Mouse (Mus musculus) limb, embryonic 12.5 days (tissue): Measurements from ENCODE around the gene A530016L24Rik. TPM values are rescaled to one million over a fixed set of nuclear protein-coding genes. Genes with fewer than 3 reads are reported as not detected.
A peak's percentile ranks its signal among the peaks of the same experiment; 100 is the strongest.

ENCODE experiments used
- ATAC-seq: fragments of 200-750 bp; cut with Nextera tagmentation; 2 replicates; pipeline ENCODE4 v1.8.0; 2017; ENCODE audit warnings: low read depth, moderate TSS enrichment; ENCODE audit not compliant: insufficient number of reproducible peaks, insufficient read depth, low FRiP score, low TSS enrichment
- H3K27ac ChIP-seq: fragments of 300-500 bp; sonication (generic); 2 replicates; pipeline ENCODE4 v1.5.1; 2016; ENCODE audit warnings: mild to moderate bottlenecking, moderate library complexity
- H3K27me3 ChIP-seq: fragments of 300-500 bp; sonication (generic); 2 replicates; pipeline ENCODE4 v1.6.1; 2016; ENCODE audit warnings: mild to moderate bottlenecking, moderate library complexity
- H3K36me3 ChIP-seq: fragments of 300-500 bp; sonication (generic); 2 replicates; pipeline ENCODE4 v1.6.1; 2016; ENCODE audit warnings: mild to moderate bottlenecking, moderate library complexity
- H3K4me1 ChIP-seq: fragments of 300-500 bp; sonication (generic); replicated peaks from 2 replicates; pipeline ENCODE4 v1.6.1; 2016
- H3K4me2 ChIP-seq: fragments of 300-500 bp; sonication (generic); 2 replicates; pipeline ENCODE4 v1.6.1; 2016; ENCODE audit warnings: mild to moderate bottlenecking, moderate library complexity
- H3K4me3 ChIP-seq: fragments of 300-500 bp; sonication (generic); replicated peaks from 2 replicates; pipeline ENCODE4 v1.5.1; 2016; ENCODE audit warnings: mild to moderate bottlenecking
- H3K9ac ChIP-seq: fragments of 300-500 bp; sonication (generic); replicated peaks from 2 replicates; pipeline ENCODE4 v1.6.1; 2016; ENCODE audit warnings: mild to moderate bottlenecking, moderate library complexity
- H3K9me3 ChIP-seq: fragments of 300-500 bp; sonication (generic); 2 replicates; pipeline ENCODE4 v1.6.1; 2016; ENCODE audit warnings: mild to moderate bottlenecking, moderate library complexity
- WGBS: fragments of 180-500 bp; shearing (Covaris S2); methylation state at CpG from one replicate; pipeline ENCODE4 v1.1.7; 2016; 5-methylcytosine and 5-hydroxymethylcytosine counted together
- polyA plus RNA-seq: library from polyadenylated mRNA; unstranded; fragments of >200 nt; fragmentation: Nextera tagmentation; extraction: Ambion mirVana; gene quantifications from 2 replicates; pipeline ENCODE4 v1.2.1, GENCODE M21; 2016

Gene A530016L24Rik
- polyA plus RNA-seq: 0.23 TPM in 1 of 2 replicates, not detected in the other

DNA sequence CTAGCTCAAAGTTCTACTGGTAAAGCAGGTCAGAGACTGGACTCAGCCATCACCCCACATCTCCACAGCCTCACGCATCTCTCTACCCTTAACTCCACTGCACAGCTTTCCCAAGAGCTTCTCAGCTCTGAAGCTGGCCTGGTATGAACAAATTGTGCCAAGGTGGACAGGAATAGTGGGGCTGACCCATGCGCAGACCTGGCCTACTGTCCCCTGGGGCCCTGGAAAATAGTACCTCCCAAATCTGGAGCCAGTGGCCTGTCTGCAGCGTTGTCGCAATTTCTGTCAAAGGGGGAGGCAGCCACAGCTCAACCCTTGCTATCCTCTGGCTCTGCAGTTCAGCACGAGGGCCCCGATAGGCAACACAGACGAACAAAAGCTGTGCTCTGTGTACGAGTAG, at the start of gene A530016L24Rik:
Gene A530016L24Rik, plus strand, starts transcription at position 315 of the 400 bp plus-strand sequence.
- no peaks in the 10 kb centered on the region for H3K36me3 ChIP-seq
- H3K4me1 ChIP-seq: peaks cover 32% of the 10 kb centered on the region
- ATAC-seq: no peak
- WGBS: 86% methylated on average over 8 of the region's 8 CpGs
- H3K9me3 ChIP-seq: no peaks in the 10 kb centered on the region
- H3K4me2 ChIP-seq: no peak within 1 kb of the TSS
- peak within 1 kb of the TSS; percentile 81 for H3K27ac ChIP-seq
- 0 out of 2 replicates have a peak, but pooled peaks cover under 1% of the 10 kb centered on the region for H3K27me3 ChIP-seq
- no peak within 1 kb of the TSS for H3K4me3 ChIP-seq
- no peak within 1 kb of the TSS; the same call in 1 of the 2 replicates for H3K9ac ChIP-seq

DNA sequence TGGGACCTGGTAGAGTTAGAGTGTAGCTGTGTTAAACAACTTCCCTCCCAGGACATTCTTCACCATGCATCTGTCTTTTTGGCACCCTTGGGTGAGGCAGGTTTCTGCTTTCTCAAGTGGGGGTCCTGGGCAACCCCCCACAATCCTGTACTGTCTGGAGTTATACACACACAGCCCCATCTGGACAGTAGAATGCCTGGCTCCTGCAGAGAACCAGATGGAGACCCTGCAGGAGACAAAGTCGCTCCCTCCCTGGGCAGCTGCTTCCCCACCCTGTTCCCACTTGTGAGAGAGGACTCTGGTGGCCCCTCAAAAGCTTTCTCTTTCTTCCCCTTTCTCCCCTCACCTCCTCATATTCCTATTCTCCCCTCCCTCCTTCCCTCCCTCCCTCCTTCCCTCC, 49.3 kb upstream of the A530016L24Rik start:
- H3K36me3 ChIP-seq: no peaks in the 10 kb centered on the region
- no peak for ATAC-seq
- H3K27me3 ChIP-seq: 0 out of 2 replicates have a peak, but pooled peaks cover 4% of the 10 kb centered on the region
- H3K4me1 ChIP-seq: peaks cover 18% of the 10 kb centered on the region
- H3K9ac ChIP-seq: no peak overlapping the region
- no peak overlapping the region for H3K4me3 ChIP-seq
- H3K4me2 ChIP-seq: no peak overlapping the region
- WGBS: 38% methylated on average over 1 of the region's 1 CpGs
- H3K9me3 ChIP-seq: no peaks in the 10 kb centered on the region
- H3K27ac ChIP-seq: no peak overlapping the region

DNA sequence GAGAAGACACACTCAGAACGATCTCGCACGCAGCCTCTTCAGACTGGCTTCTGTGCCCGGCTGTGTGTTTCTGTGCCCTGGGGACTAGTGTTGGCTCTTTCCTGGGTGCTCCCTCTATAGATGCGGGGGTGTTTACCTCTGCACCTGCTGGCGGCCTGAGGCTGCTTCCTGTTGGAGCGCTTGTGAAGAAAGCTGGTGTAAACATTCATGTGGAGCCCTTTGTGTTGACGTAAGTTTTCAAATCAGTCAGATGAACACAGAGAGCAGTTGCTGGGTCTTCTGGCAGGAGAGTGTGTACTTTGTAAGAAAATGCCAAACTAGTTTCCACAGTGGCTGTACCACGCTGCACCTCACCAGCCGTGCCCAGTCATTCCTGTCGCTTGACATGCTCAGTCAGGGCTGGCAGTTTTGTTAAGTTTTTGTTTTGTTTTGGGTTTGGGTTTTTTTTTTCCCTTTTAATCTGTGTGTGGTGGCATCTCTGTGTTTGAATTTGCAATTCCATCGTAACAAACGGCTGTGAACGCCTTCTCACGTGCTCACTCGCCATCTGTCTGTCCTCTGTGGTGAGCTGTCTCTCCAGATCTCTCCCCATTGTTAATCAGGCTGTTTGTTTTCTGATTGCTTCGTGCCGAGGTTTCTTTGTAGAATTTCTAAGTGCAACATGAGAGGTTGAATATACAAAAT, 40.0 kb upstream of the A530016L24Rik start:
- Histone ChIP-seq H3K9ac (no peak overlapping the region), H3K9me3 (peaks cover 16% of the 10 kb centered on the region), H3K27me3 (0 out of 2 replicates have a peak, but pooled peaks cover 5% of the 10 kb centered on the region), H3K36me3 (no peaks in the 10 kb centered on the region), H3K4me1 (peaks cover 17% of the 10 kb centered on the region), H3K27ac (peak overlapping the region; percentile 35; the same call in 1 of the 2 replicates), H3K4me2 (no peak overlapping the region), H3K4me3 (no peak overlapping the region)
- 65% methylated on average over 18 of the region's 18 CpGs for WGBS
- ATAC-seq: no peak

DNA sequence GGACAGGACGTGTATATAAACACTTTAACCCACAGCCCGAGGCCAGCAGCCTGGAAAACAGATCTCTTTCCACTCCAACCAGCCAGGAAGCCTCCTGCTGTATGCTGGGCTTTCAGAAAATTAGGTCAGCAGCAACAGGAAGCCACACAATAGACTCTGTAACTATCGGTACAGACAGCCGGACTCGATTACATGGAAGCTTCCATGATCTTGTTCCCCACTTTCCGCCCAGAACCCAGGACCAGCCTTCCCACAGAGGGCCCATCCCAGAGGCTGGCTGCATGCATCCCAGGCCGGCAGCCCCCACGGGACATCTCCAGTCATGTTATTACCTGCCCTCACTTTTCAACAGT, 39.4 kb upstream of the A530016L24Rik start:
- Histone ChIP-seq H3K4me3 (no peak overlapping the region), H3K36me3 (no peaks in the 10 kb centered on the region), H3K4me2 (no peak overlapping the region), H3K27ac (peak overlapping the region; percentile 35; the same call in 1 of the 2 replicates), H3K9me3 (peaks cover 16% of the 10 kb centered on the region), H3K27me3 (0 out of 2 replicates have a peak, but pooled peaks cover 5% of the 10 kb centered on the region), H3K9ac (no peak overlapping the region), H3K4me1 (peaks cover 17% of the 10 kb centered on the region)
- WGBS: 54% methylated on average over 8 of the region's 8 CpGs
- ATAC-seq: no peak

DNA sequence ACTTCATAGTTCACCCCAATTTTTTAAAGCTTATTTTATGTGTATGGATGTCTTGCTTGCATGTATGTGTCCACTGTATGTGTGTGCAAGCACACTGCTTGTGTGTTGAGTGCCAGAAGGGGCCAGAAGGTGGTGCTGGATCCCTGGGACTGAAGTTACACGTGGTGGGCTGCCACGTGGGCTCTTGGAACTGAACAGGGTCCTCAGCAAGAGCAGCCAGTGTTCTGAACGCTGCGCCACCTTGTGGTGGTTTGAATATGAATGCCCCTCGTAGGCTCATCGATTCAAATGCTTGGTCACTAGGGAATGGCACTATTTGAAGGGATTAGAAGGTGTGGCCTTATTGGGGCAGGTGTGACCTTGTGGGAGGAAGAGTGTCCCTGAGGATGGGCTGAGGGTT, 38.4 kb upstream of the A530016L24Rik start:
- 32% methylated on average over 6 of the region's 6 CpGs for WGBS
- Histone ChIP-seq H3K9ac (no peak overlapping the region), H3K36me3 (no peaks in the 10 kb centered on the region), H3K4me3 (no peak overlapping the region), H3K9me3 (peaks cover 15% of the 10 kb centered on the region), H3K27ac (no peak overlapping the region), H3K27me3 (0 out of 2 replicates have a peak, but pooled peaks cover 5% of the 10 kb centered on the region), H3K4me1 (peaks cover 18% of the 10 kb centered on the region), H3K4me2 (no peak overlapping the region)
- ATAC-seq: no peak; the same call in 1 of the 2 replicates

DNA sequence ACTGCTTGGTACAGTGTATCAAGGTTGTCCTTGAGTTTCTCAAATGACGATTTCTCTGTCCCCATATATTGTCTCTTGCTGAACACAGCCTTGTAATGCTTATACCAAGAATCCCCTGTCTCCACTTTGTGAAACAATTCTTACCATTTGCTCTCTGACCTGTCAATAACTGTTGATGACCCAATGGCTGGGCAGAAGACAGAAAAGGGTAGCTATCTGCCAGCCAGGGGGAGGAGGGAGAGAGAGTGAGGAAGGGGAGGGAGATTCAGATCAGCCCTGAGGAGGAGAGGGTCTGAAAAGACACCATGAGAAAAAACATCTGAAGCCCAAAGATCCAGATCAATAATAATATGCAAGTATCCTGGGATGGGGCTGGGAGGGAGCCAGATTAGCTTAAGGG, 37.9 kb upstream of the A530016L24Rik start:
- Histone ChIP-seq H3K4me1 (peaks cover 23% of the 10 kb centered on the region), H3K4me2 (no peak overlapping the region), H3K27ac (no peak overlapping the region), H3K9me3 (peaks cover 10% of the 10 kb centered on the region), H3K4me3 (no peak overlapping the region), H3K9ac (no peak overlapping the region), H3K36me3 (no peaks in the 10 kb centered on the region), H3K27me3 (0 out of 2 replicates have a peak, but pooled peaks cover 5% of the 10 kb centered on the region)
- WGBS: 75% methylated on average over 1 of the region's 1 CpGs
- ATAC-seq: no peak

DNA sequence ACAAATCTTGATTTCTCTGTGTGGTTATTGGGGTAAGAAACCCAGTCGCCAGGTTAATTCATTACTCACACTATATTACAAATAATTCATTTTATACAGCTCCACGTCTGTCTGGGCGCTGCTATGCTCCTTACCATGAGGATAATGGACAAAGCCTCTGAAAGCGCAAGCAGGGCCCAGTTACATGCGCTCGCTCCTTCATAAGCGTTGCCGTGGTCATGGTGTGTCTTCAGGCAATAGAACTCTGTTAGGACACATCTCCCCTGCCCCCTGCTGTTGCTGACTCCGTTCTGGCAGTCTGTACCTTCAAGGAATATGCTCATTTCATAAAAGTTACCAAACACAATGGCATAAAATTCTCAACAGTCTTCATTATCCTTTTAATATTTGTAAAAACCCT, 37.4 kb upstream of the A530016L24Rik start:
- no peak overlapping the region for H3K4me3 ChIP-seq
- H3K27ac ChIP-seq: no peak overlapping the region
- 91% methylated on average over 9 of the region's 9 CpGs for WGBS
- H3K4me2 ChIP-seq: no peak overlapping the region
- H3K36me3 ChIP-seq: no peaks in the 10 kb centered on the region
- ATAC-seq: no peak
- H3K4me1 ChIP-seq: peaks cover 24% of the 10 kb centered on the region
- H3K27me3 ChIP-seq: 0 out of 2 replicates have a peak, but pooled peaks cover 5% of the 10 kb centered on the region
- no peak overlapping the region for H3K9ac ChIP-seq
- peaks cover 6% of the 10 kb centered on the region for H3K9me3 ChIP-seq

DNA sequence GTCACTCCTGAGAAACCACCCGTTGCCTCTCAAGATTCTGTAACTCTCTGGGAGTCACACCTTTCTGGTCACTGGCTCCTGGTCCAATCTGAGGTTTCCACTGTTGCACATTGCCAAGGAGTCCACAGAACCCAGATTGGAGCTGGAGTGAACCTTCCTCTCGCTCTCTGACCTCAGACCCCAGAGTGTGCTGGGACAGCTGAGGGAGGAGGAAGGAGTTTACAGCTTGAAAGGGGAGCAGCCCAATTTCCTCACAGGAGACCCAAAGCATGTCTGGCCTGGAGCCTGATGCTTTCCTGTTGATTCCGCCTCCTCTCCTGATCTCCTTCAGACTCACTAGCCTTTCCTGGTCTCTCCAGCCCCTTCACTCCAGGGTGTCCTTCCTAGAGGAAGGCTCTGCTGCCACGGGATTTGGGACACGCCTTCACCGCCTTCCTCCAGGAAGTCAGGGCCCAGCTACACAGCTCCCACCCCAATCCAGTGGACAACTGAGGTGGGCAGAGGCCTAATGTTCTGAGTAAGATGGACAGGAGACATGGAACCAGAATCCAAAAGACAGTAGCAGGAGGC, 33.0 kb upstream of the A530016L24Rik start:
- Histone ChIP-seq H3K9me3 (no peaks in the 10 kb centered on the region), H3K27me3 (peaks cover 10% of the 10 kb centered on the region), H3K36me3 (no peaks in the 10 kb centered on the region), H3K4me2 (no peak overlapping the region), H3K4me3 (no peak overlapping the region), H3K27ac (no peak overlapping the region), H3K4me1 (peaks cover 32% of the 10 kb centered on the region; the same call in 1 of the 2 replicates), H3K9ac (no peak overlapping the region)
- no peak for ATAC-seq
- 71% methylated on average over 6 of the region's 6 CpGs for WGBS

DNA sequence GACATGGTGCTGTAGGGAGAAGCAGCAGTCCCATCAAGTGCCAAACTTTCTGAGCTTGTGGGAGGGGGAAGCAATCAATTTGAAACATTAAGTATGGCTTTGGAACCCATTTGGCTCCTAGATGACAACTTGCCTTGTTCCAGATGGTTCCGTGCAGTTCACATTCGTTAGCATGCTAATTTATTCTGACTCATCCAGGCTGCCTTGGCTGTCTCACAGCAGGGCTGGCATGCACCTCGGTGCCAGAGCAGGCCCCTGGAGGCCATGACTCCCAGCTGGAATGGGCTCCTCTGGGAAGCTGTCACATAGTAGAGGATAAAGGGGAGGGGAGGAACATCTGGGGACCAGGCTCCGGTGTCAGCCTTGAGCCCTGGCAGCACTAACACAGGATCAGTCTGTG, 31.4 kb upstream of the A530016L24Rik start:
- H3K9ac ChIP-seq: no peak overlapping the region
- H3K4me3 ChIP-seq: no peak overlapping the region
- H3K9me3 ChIP-seq: no peaks in the 10 kb centered on the region
- ATAC-seq: no peak
- no peak overlapping the region for H3K4me2 ChIP-seq
- peaks cover 8% of the 10 kb centered on the region for H3K27me3 ChIP-seq
- no peaks in the 10 kb centered on the region for H3K36me3 ChIP-seq
- H3K4me1 ChIP-seq: peaks cover 45% of the 10 kb centered on the region
- no peak overlapping the region for H3K27ac ChIP-seq
- 31% methylated on average over 4 of the region's 4 CpGs for WGBS

DNA sequence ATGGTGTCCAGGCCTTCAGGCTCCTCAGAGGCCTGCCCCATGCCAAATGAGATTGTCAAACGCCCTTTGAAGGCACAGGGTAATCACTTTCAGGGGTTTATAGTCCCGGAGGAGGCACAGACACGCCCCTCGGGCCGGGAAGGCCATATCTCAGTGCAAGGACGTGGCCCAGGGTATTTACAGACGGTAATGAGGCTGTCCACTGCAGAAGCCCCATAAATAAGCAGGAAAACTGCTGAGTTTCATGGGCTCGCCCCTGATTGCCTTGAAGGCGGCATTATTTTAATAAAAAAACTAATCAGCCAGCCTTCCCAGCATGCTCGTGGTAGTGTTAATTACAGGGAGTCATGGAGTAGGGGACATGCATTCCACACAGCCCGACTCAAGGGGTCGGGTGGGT, 26.8 kb upstream of the A530016L24Rik start:
- Histone ChIP-seq H3K4me3 (no peak overlapping the region), H3K9me3 (no peaks in the 10 kb centered on the region), H3K4me1 (peaks cover 57% of the 10 kb centered on the region), H3K36me3 (no peaks in the 10 kb centered on the region), H3K27ac (no peak overlapping the region), H3K4me2 (no peak overlapping the region), H3K27me3 (peaks cover 18% of the 10 kb centered on the region), H3K9ac (no peak overlapping the region)
- WGBS: 8% methylated on average over 12 of the region's 12 CpGs
- 0 out of 2 replicates have a peak, but pooled peaks have one; percentile 9 for ATAC-seq

DNA sequence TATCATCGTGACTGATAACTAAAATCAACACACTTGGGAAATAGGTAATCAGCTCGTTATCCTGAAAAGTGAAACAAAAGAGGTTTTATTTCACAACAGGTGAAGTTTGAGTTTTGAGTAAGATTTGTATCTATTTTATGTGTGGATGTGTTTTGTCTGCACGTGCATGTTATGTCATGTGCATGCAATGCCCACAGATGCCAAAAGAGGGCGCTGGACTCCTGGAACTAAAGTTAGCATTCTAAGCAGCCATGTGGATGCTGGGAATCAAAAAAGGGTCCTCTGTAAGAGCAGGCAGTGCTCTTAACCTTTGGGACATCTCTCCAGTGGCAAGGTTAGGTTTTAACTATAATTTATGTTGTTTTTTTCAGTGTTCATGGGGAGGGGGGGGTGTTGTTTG, 26.0 kb upstream of the A530016L24Rik start:
- peaks cover 52% of the 10 kb centered on the region for H3K4me1 ChIP-seq
- no peak overlapping the region for H3K9ac ChIP-seq
- no peak overlapping the region for H3K4me3 ChIP-seq
- no peak overlapping the region for H3K27ac ChIP-seq
- WGBS: 82% methylated on average over 4 of the region's 4 CpGs
- peaks cover 25% of the 10 kb centered on the region for H3K27me3 ChIP-seq
- ATAC-seq: no peak
- no peaks in the 10 kb centered on the region for H3K36me3 ChIP-seq
- H3K4me2 ChIP-seq: no peak overlapping the region
- no peaks in the 10 kb centered on the region for H3K9me3 ChIP-seq
